Mouse (Mus musculus): ENCODE data around the gene Arhgef10l. TPM values are rescaled to one million over a fixed set of nuclear protein-coding genes. Genes with fewer than 3 reads are reported as not detected.
"Not testable (repeated sequence)": the region's sequence is repeated elsewhere in the genome, so short reads cannot be mapped to it uniquely, and the experiment has no call there.

The Arhgef10l gene
- polyA plus RNA-seq, 2 experiments, result 2.4 to 2.5 TPM

GRCm38 (mm10) chr4:140574863-140575262, 90.9 kb downstream of the Arhgef10l start:
- not testable (repeated sequence) for H3K36me3 ChIP-seq (replicated peaks; ENCODE audit: control insufficient read depth, insufficient read depth, low read depth); H3K27ac ChIP-seq; H3K4me1 ChIP-seq (replicated peaks; ENCODE audit: control insufficient read depth in 2 of 2, insufficient read depth in 2 of 2, low read length in 1 of 2); H3K4me3 ChIP-seq (ENCODE audit: insufficient read depth in 1 of 2, low read depth in 2 of 2, low read length in 2 of 2); H3K27me3 ChIP-seq (ENCODE audit: control insufficient read depth, insufficient read depth, low read length); ATAC-seq (ENCODE audit: insufficient read depth); H3K4me2 ChIP-seq (ENCODE audit: low read depth); H3K9ac ChIP-seq (replicated peaks); DNase-seq (ENCODE audit: low read depth in 3 of 3, low spot score in 3 of 3); H3K9me3 ChIP-seq (ENCODE audit: control insufficient read depth, low read length)
- 74% methylated on average over 7 of the region's 7 CpGs for WGBS (ENCODE audit: insufficient replicate concordance)
- TF ChIP-seq CTCF (IDR thresholded peaks at IDR 0.05; ENCODE audit: low read depth), result peak; percentile 29; the same call in 1 of the 2 replicates

- Histone ChIP-seq H3K27me3 (ENCODE audit: control insufficient read depth, insufficient read depth, low read length) (no peaks in the 10 kb centered on the region), H3K4me3 (ENCODE audit: insufficient read depth in 1 of 2, low read depth in 2 of 2, low read length in 2 of 2) (no peak overlapping the region), H3K36me3 (replicated peaks; ENCODE audit: control insufficient read depth, insufficient read depth, low read depth) (no peaks in the 10 kb centered on the region; the same call in 1 of the 2 replicates), H3K9ac (replicated peaks) (no peak overlapping the region), H3K9me3 (ENCODE audit: control insufficient read depth, low read length) (no peaks in the 10 kb centered on the region), H3K4me1 (replicated peaks; ENCODE audit: control insufficient read depth in 2 of 2, insufficient read depth in 2 of 2, low read length in 1 of 2) (no peaks in the 10 kb centered on the region), H3K27ac (no peak overlapping the region), H3K4me2 (ENCODE audit: low read depth) (no peak overlapping the region)
- TF ChIP-seq EP300 (IDR thresholded peaks at IDR 0.05; ENCODE audit: low read depth) (no peak), CTCF (IDR thresholded peaks at IDR 0.05; ENCODE audit: low read depth) (no peak)
- 70% methylated on average over 17 of the region's 17 CpGs for WGBS (ENCODE audit: insufficient replicate concordance)
- ATAC-seq (ENCODE audit: insufficient read depth), result no peak
- DNase-seq (ENCODE audit: low read depth in 3 of 3, low spot score in 3 of 3), result no peak
These were observed 93.4 kb downstream of the Arhgef10l start for GRCm38 (mm10) chr4:140572376-140572775.

DNA sequence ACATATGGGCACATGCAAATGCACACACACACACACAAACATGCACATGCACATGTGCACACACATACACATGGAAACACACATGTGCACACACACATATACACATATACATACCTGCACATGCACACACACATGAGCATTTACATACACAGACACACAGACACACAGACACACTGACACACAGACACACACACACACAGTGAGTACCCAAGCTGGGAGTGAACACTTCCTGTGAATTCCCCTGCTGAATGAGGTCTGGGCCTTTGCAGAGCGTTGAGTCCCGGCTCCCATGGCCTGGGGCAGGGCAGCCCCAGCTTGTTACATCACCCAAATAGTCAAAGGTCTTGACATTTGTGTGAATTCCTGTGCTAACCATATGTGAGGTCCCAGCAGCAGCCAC, 96.4 kb downstream of the Arhgef10l start:
- DNase-seq (ENCODE audit: low read depth in 3 of 3, low spot score in 3 of 3) (no peak), ATAC-seq (ENCODE audit: insufficient read depth) (no peak)
- Histone ChIP-seq H3K4me2 (ENCODE audit: low read depth) (no peak overlapping the region), H3K36me3 (replicated peaks; ENCODE audit: control insufficient read depth, insufficient read depth, low read depth) (no peaks in the 10 kb centered on the region; the same call in 1 of the 2 replicates), H3K9me3 (ENCODE audit: control insufficient read depth, low read length) (no peaks in the 10 kb centered on the region), H3K9ac (replicated peaks) (no peak overlapping the region), H3K4me3 (ENCODE audit: insufficient read depth in 1 of 2, low read depth in 2 of 2, low read length in 2 of 2) (no peak overlapping the region), H3K4me1 (replicated peaks; ENCODE audit: control insufficient read depth in 2 of 2, insufficient read depth in 2 of 2, low read length in 1 of 2) (peaks cover 0 to 1% of the 10 kb centered on the region in 2 experiments; a peak in 1 of 4 replicates), H3K27ac (no peak overlapping the region), H3K27me3 (ENCODE audit: control insufficient read depth, insufficient read depth, low read length) (no peaks in the 10 kb centered on the region)
- TF ChIP-seq EP300 (IDR thresholded peaks at IDR 0.05; ENCODE audit: low read depth), result no peak
- TF ChIP-seq CTCF (IDR thresholded peaks at IDR 0.05; ENCODE audit: low read depth), result no peak
- 67% methylated on average over 2 of the region's 2 CpGs for WGBS (ENCODE audit: insufficient replicate concordance)

DNA sequence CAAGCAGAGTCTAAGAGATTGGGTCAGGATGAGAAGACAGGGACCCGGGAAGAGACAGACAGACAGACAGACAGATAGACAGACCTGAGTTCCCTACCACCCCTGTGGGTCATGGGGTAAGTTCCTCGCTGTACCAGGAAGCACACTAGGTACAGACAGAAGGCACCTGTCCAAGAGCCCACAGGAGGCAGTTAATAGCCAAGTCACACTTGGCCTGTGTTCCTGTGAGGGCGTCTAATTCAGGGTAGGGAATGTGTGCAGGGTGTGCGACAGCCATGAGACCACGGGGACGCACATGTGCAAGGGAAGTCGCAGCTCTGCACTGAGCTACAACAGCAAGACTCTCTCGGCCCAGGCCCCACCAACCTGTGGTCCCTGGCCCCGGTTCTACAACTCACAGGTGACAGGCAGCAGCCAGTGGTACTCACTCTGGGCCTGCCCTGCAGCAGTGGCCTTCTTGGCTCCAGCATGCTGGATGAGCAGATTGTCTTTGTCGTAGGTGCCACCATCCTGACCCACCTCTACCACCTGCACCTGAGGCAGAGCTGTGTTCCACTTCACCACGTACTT, 97.8 kb downstream of the Arhgef10l start:
- no peak for ATAC-seq (ENCODE audit: insufficient read depth)
- WGBS (ENCODE audit: insufficient replicate concordance), result 71% methylated on average over 11 of the region's 11 CpGs
- TF ChIP-seq EP300 (IDR thresholded peaks at IDR 0.05; ENCODE audit: low read depth) (no peak), CTCF (IDR thresholded peaks at IDR 0.05; ENCODE audit: low read depth) (no peak)
- Histone ChIP-seq H3K4me2 (ENCODE audit: low read depth) (no peak overlapping the region), H3K36me3 (replicated peaks; ENCODE audit: control insufficient read depth, insufficient read depth, low read depth) (no peaks in the 10 kb centered on the region; the same call in 1 of the 2 replicates), H3K9me3 (ENCODE audit: control insufficient read depth, low read length) (no peaks in the 10 kb centered on the region), H3K4me3 (ENCODE audit: insufficient read depth in 1 of 2, low read depth in 2 of 2, low read length in 2 of 2) (no peak overlapping the region), H3K9ac (replicated peaks) (no peak overlapping the region), H3K27me3 (ENCODE audit: control insufficient read depth, insufficient read depth, low read length) (no peaks in the 10 kb centered on the region), H3K4me1 (replicated peaks; ENCODE audit: control insufficient read depth in 2 of 2, insufficient read depth in 2 of 2, low read length in 1 of 2) (peaks cover 0 to 5% of the 10 kb centered on the region in 2 experiments; a peak in 1 of 4 replicates), H3K27ac (no peak overlapping the region)
- DNase-seq (ENCODE audit: low read depth in 3 of 3, low spot score in 3 of 3), result no peak

DNA sequence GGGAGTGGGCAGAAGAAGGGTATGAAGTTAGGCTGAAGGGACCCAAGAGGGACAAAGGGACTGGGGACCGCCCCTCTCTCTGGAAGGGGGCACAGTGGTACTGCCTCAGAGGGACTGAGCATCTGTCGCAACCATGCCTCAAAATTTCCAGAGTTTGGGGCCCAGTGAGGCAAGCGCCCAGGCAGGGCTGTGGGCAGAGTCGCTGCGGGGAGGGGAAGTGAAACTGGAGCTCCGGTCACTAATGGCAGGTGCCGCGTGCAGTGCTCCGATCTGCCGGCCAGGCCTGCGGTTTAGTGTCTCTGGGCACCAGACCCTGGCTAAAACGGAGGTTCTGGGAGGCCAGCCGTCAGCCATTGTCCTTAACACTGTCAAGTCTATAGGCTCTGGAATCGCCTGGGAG, 99.0 kb downstream of the Arhgef10l start:
- no peak overlapping the region for H3K9ac ChIP-seq (replicated peaks)
- TF ChIP-seq EP300 (IDR thresholded peaks at IDR 0.05; ENCODE audit: low read depth) (no peak), CTCF (IDR thresholded peaks at IDR 0.05; ENCODE audit: low read depth) (no peak)
- no peaks in the 10 kb centered on the region; the same call in 1 of the 2 replicates for H3K36me3 ChIP-seq (replicated peaks; ENCODE audit: control insufficient read depth, insufficient read depth, low read depth)
- no peak overlapping the region for H3K4me2 ChIP-seq (ENCODE audit: low read depth)
- peak in 1 of 3 experiments; percentile 17 for DNase-seq (ENCODE audit: low read depth in 3 of 3, low spot score in 3 of 3)
- peaks cover 0 to 7% of the 10 kb centered on the region in 2 experiments; a peak in 1 of 4 replicates for H3K4me1 ChIP-seq (replicated peaks; ENCODE audit: control insufficient read depth in 2 of 2, insufficient read depth in 2 of 2, low read length in 1 of 2)
- H3K4me3 ChIP-seq (ENCODE audit: insufficient read depth in 1 of 2, low read depth in 2 of 2, low read length in 2 of 2), result no peak overlapping the region
- WGBS (ENCODE audit: insufficient replicate concordance), result 67% methylated on average over 14 of the region's 14 CpGs
- no peak overlapping the region for H3K27ac ChIP-seq
- no peak for ATAC-seq (ENCODE audit: insufficient read depth)
- no peaks in the 10 kb centered on the region for H3K27me3 ChIP-seq (ENCODE audit: control insufficient read depth, insufficient read depth, low read length)
- no peaks in the 10 kb centered on the region; the same call in 1 of the 2 replicates for H3K9me3 ChIP-seq (ENCODE audit: control insufficient read depth, low read length)

GRCm38 (mm10) chr4:140564459-140564858, 101.4 kb downstream of the Arhgef10l start:
- not testable (repeated sequence) for H3K4me3 ChIP-seq (ENCODE audit: insufficient read depth in 1 of 2, low read depth in 2 of 2, low read length in 2 of 2); DNase-seq (ENCODE audit: low read depth in 3 of 3, low spot score in 3 of 3); H3K4me1 ChIP-seq (replicated peaks; ENCODE audit: control insufficient read depth in 2 of 2, insufficient read depth in 2 of 2, low read length in 1 of 2); H3K27ac ChIP-seq; H3K9ac ChIP-seq (replicated peaks); H3K9me3 ChIP-seq (ENCODE audit: control insufficient read depth, low read length); H3K36me3 ChIP-seq (replicated peaks; ENCODE audit: control insufficient read depth, insufficient read depth, low read depth); H3K27me3 ChIP-seq (ENCODE audit: control insufficient read depth, insufficient read depth, low read length); H3K4me2 ChIP-seq (ENCODE audit: low read depth)
- 82% methylated on average over 1 of the region's 1 CpGs for WGBS (ENCODE audit: insufficient replicate concordance)
- peak; percentile 49; the same call in 1 of the 2 replicates for ATAC-seq (ENCODE audit: insufficient read depth)

Data from liver, embryonic 14.5 days (tissue).